Mouse (Mus musculus): ENCODE measurements around the gene Sapcd1. TPM values are rescaled to one million over a fixed set of nuclear protein-coding genes. Genes with fewer than 3 reads are reported as not detected.
"Not testable (repeated sequence)": the region's sequence is repeated elsewhere in the genome, so short reads cannot be mapped to it uniquely, and the experiment has no call there.

Sapcd1 gene
- polyA plus RNA-seq, 1 experiment = 7.3 TPM

DNA sequence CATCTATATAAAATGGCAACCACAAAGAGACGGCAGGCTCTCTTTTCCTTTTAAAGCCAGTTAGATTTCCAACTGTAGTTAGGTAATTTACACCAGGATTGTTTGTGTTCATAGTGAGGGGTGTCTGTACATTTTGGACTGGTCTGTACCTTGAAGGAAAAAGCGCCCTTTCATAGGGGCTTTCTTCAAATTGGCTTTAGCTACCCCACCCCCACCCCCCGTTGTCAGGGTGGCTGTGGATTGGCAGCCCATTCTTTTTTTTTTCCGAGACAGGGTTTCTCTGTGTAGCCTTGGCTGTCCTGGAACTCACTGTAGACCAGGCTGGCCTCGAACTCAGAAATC lies 30.7 kb downstream of the Sapcd1 start:
- Histone ChIP-seq H3K36me3 (ENCODE audit: control insufficient read depth, insufficient read depth, low read length) (peaks cover 16% of the 10 kb centered on the region), H3K27ac (ENCODE audit: insufficient read depth, low read length) (no peak overlapping the region), H3K4me3 (ENCODE audit: extremely low read depth, insufficient read depth, insufficient read length) (peak overlapping the region; percentile 36), H3K27me3 (ENCODE audit: control insufficient read depth, insufficient read depth, low read length) (no peaks in the 10 kb centered on the region), H3K4me1 (ENCODE audit: control insufficient read depth, insufficient read depth, insufficient read length) (no peaks in the 10 kb centered on the region; the same call in 1 of the 2 replicates)
- WGBS = 73% methylated on average over 5 of the region's 5 CpGs
- TF ChIP-seq POLR2A (IDR thresholded peaks at IDR 0.05; ENCODE audit: low read depth, low read length) = no peak
- no peak for TF ChIP-seq CTCF (IDR thresholded peaks at IDR 0.05; ENCODE audit: extremely low read depth, insufficient read depth, insufficient read length, insufficient replicate concordance)
- no peak for DNase-seq (ENCODE audit: low read depth in 1 of 2, low spot score in 2 of 2)

DNA sequence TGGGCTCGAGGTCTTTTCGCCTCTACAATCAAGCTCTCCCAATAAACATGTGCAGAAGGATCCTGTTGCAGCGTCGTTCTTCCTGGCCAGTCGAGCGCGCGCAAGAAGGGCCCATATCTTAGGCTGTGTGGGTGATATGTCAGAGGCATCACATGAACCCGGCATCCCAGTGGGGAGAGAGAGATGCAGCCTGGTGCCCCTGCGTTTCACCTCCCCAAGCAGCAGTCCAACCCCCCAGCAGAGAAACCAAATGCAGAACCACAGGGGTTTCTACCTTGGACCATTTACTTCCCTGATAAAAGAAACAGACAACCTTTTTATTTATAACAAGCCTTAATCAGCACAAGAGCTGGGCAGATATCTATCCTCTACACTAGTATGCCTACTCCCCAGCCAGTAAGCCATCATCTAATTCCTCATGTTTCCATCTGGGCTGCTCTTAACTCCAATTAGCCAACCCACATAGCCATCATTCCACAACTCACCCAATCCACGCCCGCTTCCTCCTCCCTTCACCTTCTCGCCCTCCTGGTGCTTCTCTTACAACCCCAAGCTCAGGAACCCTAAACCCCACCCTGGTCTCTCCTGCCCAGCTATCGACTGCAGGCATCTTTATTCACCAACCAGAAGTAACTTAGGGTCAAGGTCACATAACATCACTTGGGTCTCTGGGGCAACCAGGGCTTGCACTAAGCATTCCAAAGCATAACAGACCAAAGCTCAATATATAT lies 31.2 kb downstream of the Sapcd1 start:
- TF ChIP-seq CTCF (IDR thresholded peaks at IDR 0.05; ENCODE audit: extremely low read depth, insufficient read depth, insufficient read length, insufficient replicate concordance) (no peak), POLR2A (IDR thresholded peaks at IDR 0.05; ENCODE audit: low read depth, low read length) (no peak)
- no peak for DNase-seq (ENCODE audit: low read depth in 1 of 2, low spot score in 2 of 2)
- Histone ChIP-seq H3K4me3 (ENCODE audit: extremely low read depth, insufficient read depth, insufficient read length) (peak overlapping the region; percentile 32), H3K27me3 (ENCODE audit: control insufficient read depth, insufficient read depth, low read length) (no peaks in the 10 kb centered on the region), H3K27ac (ENCODE audit: insufficient read depth, low read length) (no peak overlapping the region), H3K4me1 (ENCODE audit: control insufficient read depth, insufficient read depth, insufficient read length) (no peaks in the 10 kb centered on the region; the same call in 1 of the 2 replicates), H3K36me3 (ENCODE audit: control insufficient read depth, insufficient read depth, low read length) (peaks cover 16% of the 10 kb centered on the region)
- 79% methylated on average over 14 of the region's 14 CpGs for WGBS

- not testable (repeated sequence) for H3K27me3 ChIP-seq (ENCODE audit: control insufficient read depth, insufficient read depth, low read length); H3K4me3 ChIP-seq (ENCODE audit: extremely low read depth, insufficient read depth, insufficient read length); H3K4me1 ChIP-seq (ENCODE audit: control insufficient read depth, insufficient read depth, insufficient read length); DNase-seq (ENCODE audit: low read depth in 1 of 2, low spot score in 2 of 2)
- 0 out of 2 replicates have a peak overlapping the region, but pooled peaks have one; percentile 20 for H3K27ac ChIP-seq (ENCODE audit: insufficient read depth, low read length)
- WGBS = 64% methylated on average over 4 of the region's 4 CpGs
- peaks cover 16% of the 10 kb centered on the region for H3K36me3 ChIP-seq (ENCODE audit: control insufficient read depth, insufficient read depth, low read length)
Observed at GRCm38 (mm10) chr17:34995927-34996326, 31.9 kb downstream of the Sapcd1 start.

DNA sequence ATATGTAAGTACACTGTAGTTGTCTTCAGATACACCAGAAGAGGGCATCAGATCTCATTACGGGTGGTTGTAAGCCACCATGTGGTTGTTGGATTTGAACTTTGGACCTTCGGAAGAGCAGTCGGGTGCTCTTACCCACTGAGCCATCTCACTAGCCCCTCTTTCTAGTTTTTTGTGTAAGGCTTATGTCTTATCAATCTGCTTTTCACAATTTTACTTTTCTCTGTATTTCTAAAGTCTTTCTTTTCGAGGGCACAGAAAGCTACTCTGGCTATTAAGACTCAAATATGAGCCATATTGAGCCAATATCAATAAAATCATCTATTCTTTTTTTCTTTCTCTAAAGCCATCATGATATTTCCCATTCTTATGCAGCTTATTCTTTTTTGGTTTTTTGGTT lies 32.6 kb downstream of the Sapcd1 start:
- not testable (repeated sequence) for H3K4me3 ChIP-seq (ENCODE audit: extremely low read depth, insufficient read depth, insufficient read length); H3K27me3 ChIP-seq (ENCODE audit: control insufficient read depth, insufficient read depth, low read length); H3K27ac ChIP-seq (ENCODE audit: insufficient read depth, low read length); DNase-seq (ENCODE audit: low read depth in 1 of 2, low spot score in 2 of 2); H3K4me1 ChIP-seq (ENCODE audit: control insufficient read depth, insufficient read depth, insufficient read length)
- peaks cover 16% of the 10 kb centered on the region for H3K36me3 ChIP-seq (ENCODE audit: control insufficient read depth, insufficient read depth, low read length)
- 78% methylated on average over 4 of the region's 4 CpGs for WGBS

DNA sequence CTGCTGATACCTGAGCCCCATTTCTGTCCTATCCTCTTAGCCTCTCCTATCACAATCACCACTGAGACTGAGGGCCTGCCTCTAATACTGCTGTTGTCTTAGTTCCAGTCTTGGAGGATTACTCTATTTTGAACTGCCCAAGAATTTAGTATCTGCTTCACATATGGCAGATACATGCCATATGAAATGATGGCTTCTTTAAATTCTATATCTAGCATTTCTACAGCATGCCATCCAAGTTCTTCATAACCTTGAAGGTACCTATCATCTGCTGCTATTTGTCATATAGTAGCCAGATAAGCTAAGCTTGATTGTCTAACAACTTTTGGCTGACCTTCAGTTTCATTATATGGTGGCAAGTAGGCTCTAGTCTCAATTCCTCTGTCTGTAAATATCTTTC lies 33.1 kb downstream of the Sapcd1 start:
- TF ChIP-seq POLR2A (IDR thresholded peaks at IDR 0.05; ENCODE audit: low read depth, low read length) (no peak), CTCF (IDR thresholded peaks at IDR 0.05; ENCODE audit: extremely low read depth, insufficient read depth, insufficient read length, insufficient replicate concordance) (no peak)
- no peak overlapping the region for H3K27ac ChIP-seq (ENCODE audit: insufficient read depth, low read length)
- no peaks in the 10 kb centered on the region for H3K27me3 ChIP-seq (ENCODE audit: control insufficient read depth, insufficient read depth, low read length)
- H3K36me3 ChIP-seq (ENCODE audit: control insufficient read depth, insufficient read depth, low read length) = peaks cover 16% of the 10 kb centered on the region
- DNase-seq (ENCODE audit: low read depth in 1 of 2, low spot score in 2 of 2) = no peak
- H3K4me1 ChIP-seq (ENCODE audit: control insufficient read depth, insufficient read depth, insufficient read length) = no peaks in the 10 kb centered on the region; the same call in 1 of the 2 replicates
- no peak overlapping the region for H3K4me3 ChIP-seq (ENCODE audit: extremely low read depth, insufficient read depth, insufficient read length)

GRCm38 (mm10) chr17:34984218-34984617 lies 43.6 kb downstream of the Sapcd1 start:
- WGBS = 82% methylated on average over 2 of the region's 2 CpGs
- Histone ChIP-seq H3K27ac (ENCODE audit: insufficient read depth, low read length) (no peak overlapping the region), H3K27me3 (ENCODE audit: control insufficient read depth, insufficient read depth, low read length) (no peaks in the 10 kb centered on the region), H3K36me3 (ENCODE audit: control insufficient read depth, insufficient read depth, low read length) (peaks cover 7% of the 10 kb centered on the region; the same call in 1 of the 2 replicates), H3K4me1 (ENCODE audit: control insufficient read depth, insufficient read depth, insufficient read length) (peaks cover 4% of the 10 kb centered on the region; the same call in 1 of the 2 replicates), H3K4me3 (ENCODE audit: extremely low read depth, insufficient read depth, insufficient read length) (no peak overlapping the region)
- no peak for DNase-seq (ENCODE audit: low read depth in 1 of 2, low spot score in 2 of 2)
- TF ChIP-seq POLR2A (IDR thresholded peaks at IDR 0.05; ENCODE audit: low read depth, low read length) (no peak), CTCF (IDR thresholded peaks at IDR 0.05; ENCODE audit: extremely low read depth, insufficient read depth, insufficient read length, insufficient replicate concordance) (peak; percentile 12; the same call in 1 of the 2 replicates)

- TF ChIP-seq CTCF (IDR thresholded peaks at IDR 0.05; ENCODE audit: extremely low read depth, insufficient read depth, insufficient read length, insufficient replicate concordance) (no peak), POLR2A (IDR thresholded peaks at IDR 0.05; ENCODE audit: low read depth, low read length) (no peak)
- DNase-seq (ENCODE audit: low read depth in 1 of 2, low spot score in 2 of 2) = no peak
- Histone ChIP-seq H3K27me3 (ENCODE audit: control insufficient read depth, insufficient read depth, low read length) (no peaks in the 10 kb centered on the region), H3K4me3 (ENCODE audit: extremely low read depth, insufficient read depth, insufficient read length) (peak overlapping the region; percentile 99), H3K27ac (ENCODE audit: insufficient read depth, low read length) (peak overlapping the region; percentile 99; the same call in 1 of the 2 replicates), H3K36me3 (ENCODE audit: control insufficient read depth, insufficient read depth, low read length) (peaks cover 7% of the 10 kb centered on the region; the same call in 1 of the 2 replicates), H3K4me1 (ENCODE audit: control insufficient read depth, insufficient read depth, insufficient read length) (peaks cover 4% of the 10 kb centered on the region; the same call in 1 of the 2 replicates)
- under 1% methylated on average over 15 of the region's 15 CpGs for WGBS
Observed at GRCm38 (mm10) chr17:34982328-34982727, 45.5 kb downstream of the Sapcd1 start.
